Mouse (Mus musculus): ENCODE results near the gene Comtd1. TPM values are rescaled to one million over a fixed set of nuclear protein-coding genes. Genes with fewer than 3 reads are reported as not detected.
A peak's percentile ranks its signal among the peaks of the same experiment; 100 is the strongest.

The Comtd1 gene
- polyA plus RNA-seq, 1 experiment from 2014 or later, result 47.4 TPM

GRCm38 (mm10) chr14:21854271-21854670, 5.5 kb upstream of the Comtd1 start:
- no peak overlapping the region for H3K4me2 ChIP-seq (ENCODE audit: low read length)
- ATAC-seq (replicated peaks; ENCODE audit: low FRiP score, low TSS enrichment, low read depth) (no peak), DNase-seq (ENCODE audit: low spot score) (no peak)
- 72% methylated on average over 9 of the region's 9 CpGs for WGBS
- H3K4me1 ChIP-seq (replicated peaks; ENCODE audit: control insufficient read depth, insufficient read depth, low read length), result peaks cover 15% of the 10 kb centered on the region; the same call in 1 of the 2 replicates
- no peaks in the 10 kb centered on the region for H3K27me3 ChIP-seq (replicated peaks; ENCODE audit: control insufficient read depth, insufficient read depth, low read length)
- H3K4me3 ChIP-seq (ENCODE audit: low read depth, low read length), result no peak overlapping the region
- no peak overlapping the region for H3K27ac ChIP-seq (ENCODE audit: low read depth)
- no peaks in the 10 kb centered on the region for H3K9me3 ChIP-seq (ENCODE audit: control insufficient read depth, low read length)
- no peak overlapping the region for H3K9ac ChIP-seq (ENCODE audit: low read length)
- H3K36me3 ChIP-seq (ENCODE audit: control insufficient read depth, insufficient read depth, low read length), result no peaks in the 10 kb centered on the region

GRCm38 (mm10) chr14:21853456-21854109, 4.8 kb upstream of the Comtd1 start:
- DNase-seq (ENCODE audit: low spot score) (peak; percentile 87), ATAC-seq (replicated peaks; ENCODE audit: low FRiP score, low TSS enrichment, low read depth) (no peak)
- Histone ChIP-seq H3K27ac (ENCODE audit: low read depth) (0 out of 2 replicates have a peak overlapping the region, but pooled peaks have one; percentile 16), H3K9me3 (ENCODE audit: control insufficient read depth, low read length) (no peaks in the 10 kb centered on the region), H3K4me3 (ENCODE audit: low read depth, low read length) (peak overlapping the region; percentile 16), H3K9ac (ENCODE audit: low read length) (0 out of 2 replicates have a peak overlapping the region, but pooled peaks have one; percentile 13), H3K4me2 (ENCODE audit: low read length) (peak overlapping the region; percentile 42), H3K4me1 (replicated peaks; ENCODE audit: control insufficient read depth, insufficient read depth, low read length) (peaks cover 15% of the 10 kb centered on the region; the same call in 1 of the 2 replicates), H3K27me3 (replicated peaks; ENCODE audit: control insufficient read depth, insufficient read depth, low read length) (no peaks in the 10 kb centered on the region), H3K36me3 (ENCODE audit: control insufficient read depth, insufficient read depth, low read length) (no peaks in the 10 kb centered on the region)
- 11% methylated on average over 17 of the region's 17 CpGs for WGBS

- Histone ChIP-seq H3K9ac (ENCODE audit: low read length) (no peak overlapping the region), H3K4me2 (ENCODE audit: low read length) (no peak overlapping the region), H3K4me3 (ENCODE audit: low read depth, low read length) (no peak overlapping the region), H3K27me3 (replicated peaks; ENCODE audit: control insufficient read depth, insufficient read depth, low read length) (no peaks in the 10 kb centered on the region), H3K4me1 (replicated peaks; ENCODE audit: control insufficient read depth, insufficient read depth, low read length) (peaks cover 21% of the 10 kb centered on the region; the same call in 1 of the 2 replicates), H3K9me3 (ENCODE audit: control insufficient read depth, low read length) (no peaks in the 10 kb centered on the region), H3K36me3 (ENCODE audit: control insufficient read depth, insufficient read depth, low read length) (no peaks in the 10 kb centered on the region), H3K27ac (ENCODE audit: low read depth) (no peak overlapping the region)
- ATAC-seq (replicated peaks; ENCODE audit: low FRiP score, low TSS enrichment, low read depth) (no peak), DNase-seq (ENCODE audit: low spot score) (peak; percentile 46)
- WGBS, result 74% methylated on average over 16 of the region's 16 CpGs
Measured at GRCm38 (mm10) chr14:21851996-21852791, 3.4 kb upstream of the Comtd1 start.

- Histone ChIP-seq H3K36me3 (ENCODE audit: control insufficient read depth, insufficient read depth, low read length) (peaks cover 14% of the 10 kb centered on the region), H3K27me3 (replicated peaks; ENCODE audit: control insufficient read depth, insufficient read depth, low read length) (no peaks in the 10 kb centered on the region), H3K4me3 (ENCODE audit: low read depth, low read length) (no peak overlapping the region), H3K9me3 (ENCODE audit: control insufficient read depth, low read length) (no peaks in the 10 kb centered on the region), H3K9ac (ENCODE audit: low read length) (no peak overlapping the region), H3K4me1 (replicated peaks; ENCODE audit: control insufficient read depth, insufficient read depth, low read length) (peaks cover 24% of the 10 kb centered on the region; the same call in 1 of the 2 replicates), H3K4me2 (ENCODE audit: low read length) (no peak overlapping the region), H3K27ac (ENCODE audit: low read depth) (no peak overlapping the region)
- DNase-seq (ENCODE audit: low spot score) (no peak), ATAC-seq (replicated peaks; ENCODE audit: low FRiP score, low TSS enrichment, low read depth) (no peak)
- WGBS, result 82% methylated on average over 24 of the region's 24 CpGs
Measured at GRCm38 (mm10) chr14:21850419-21851127, 1.8 kb upstream of the Comtd1 start.

- H3K4me2 ChIP-seq (ENCODE audit: low read length), result no peak overlapping the region
- no peak overlapping the region for H3K27ac ChIP-seq (ENCODE audit: low read depth)
- WGBS, result 84% methylated on average over 13 of the region's 13 CpGs
- no peak overlapping the region for H3K9ac ChIP-seq (ENCODE audit: low read length)
- H3K9me3 ChIP-seq (ENCODE audit: control insufficient read depth, low read length), result no peaks in the 10 kb centered on the region
- no peak overlapping the region for H3K4me3 ChIP-seq (ENCODE audit: low read depth, low read length)
- ATAC-seq (replicated peaks; ENCODE audit: low FRiP score, low TSS enrichment, low read depth) (no peak), DNase-seq (ENCODE audit: low spot score) (no peak)
- peaks cover 24% of the 10 kb centered on the region; the same call in 1 of the 2 replicates for H3K4me1 ChIP-seq (replicated peaks; ENCODE audit: control insufficient read depth, insufficient read depth, low read length)
- peaks cover 21% of the 10 kb centered on the region for H3K36me3 ChIP-seq (ENCODE audit: control insufficient read depth, insufficient read depth, low read length)
- H3K27me3 ChIP-seq (replicated peaks; ENCODE audit: control insufficient read depth, insufficient read depth, low read length), result no peaks in the 10 kb centered on the region
Measured at GRCm38 (mm10) chr14:21849524-21850418, 994 bp upstream of the Comtd1 start.

- Histone ChIP-seq H3K9ac (ENCODE audit: low read length) (peak overlapping the region; percentile 59), H3K36me3 (ENCODE audit: control insufficient read depth, insufficient read depth, low read length) (peaks cover 43% of the 10 kb centered on the region), H3K27me3 (replicated peaks; ENCODE audit: control insufficient read depth, insufficient read depth, low read length) (no peaks in the 10 kb centered on the region), H3K4me3 (ENCODE audit: low read depth, low read length) (peak overlapping the region; percentile 56), H3K4me2 (ENCODE audit: low read length) (peak overlapping the region; percentile 100), H3K27ac (ENCODE audit: low read depth) (peak overlapping the region; percentile 72), H3K9me3 (ENCODE audit: control insufficient read depth, low read length) (no peaks in the 10 kb centered on the region), H3K4me1 (replicated peaks; ENCODE audit: control insufficient read depth, insufficient read depth, low read length) (peaks cover 13% of the 10 kb centered on the region; the same call in 1 of the 2 replicates)
- DNase-seq (ENCODE audit: low spot score) (peak; percentile 85), ATAC-seq (replicated peaks; ENCODE audit: low FRiP score, low TSS enrichment, low read depth) (peak; percentile 54)
- 0% methylated on average over 50 of the region's 50 CpGs for WGBS
Measured at GRCm38 (mm10) chr14:21847381-21848165, 1.2 kb downstream of the Comtd1 start.

GRCm38 (mm10) chr14:21846827-21847380, 1.9 kb downstream of the Comtd1 start:
- DNase-seq (ENCODE audit: low spot score) (peak; percentile 69), ATAC-seq (replicated peaks; ENCODE audit: low FRiP score, low TSS enrichment, low read depth) (no peak)
- peaks cover 50% of the 10 kb centered on the region for H3K36me3 ChIP-seq (ENCODE audit: control insufficient read depth, insufficient read depth, low read length)
- H3K4me3 ChIP-seq (ENCODE audit: low read depth, low read length), result 0 out of 2 replicates have a peak overlapping the region, but pooled peaks have one; percentile 56
- no peaks in the 10 kb centered on the region for H3K9me3 ChIP-seq (ENCODE audit: control insufficient read depth, low read length)
- WGBS, result 19% methylated on average over 10 of the region's 10 CpGs
- H3K4me1 ChIP-seq (replicated peaks; ENCODE audit: control insufficient read depth, insufficient read depth, low read length), result peaks cover 13% of the 10 kb centered on the region; the same call in 1 of the 2 replicates
- no peaks in the 10 kb centered on the region for H3K27me3 ChIP-seq (replicated peaks; ENCODE audit: control insufficient read depth, insufficient read depth, low read length)
- H3K27ac ChIP-seq (ENCODE audit: low read depth), result 0 out of 2 replicates have a peak overlapping the region, but pooled peaks have one; percentile 72
- peak overlapping the region; percentile 100 for H3K4me2 ChIP-seq (ENCODE audit: low read length)
- no peak overlapping the region for H3K9ac ChIP-seq (ENCODE audit: low read length)

All from intestine, embryonic 14.5 days (tissue).